Mouse (Mus musculus) liver, embryonic 12.5 days (tissue): ENCODE measurements around the gene Vrk1. TPM values are rescaled to one million over a fixed set of nuclear protein-coding genes. Genes with fewer than 3 reads are reported as not detected.

Experiments used
- ATAC-seq: fragments of 200-750 bp; cut with Nextera tagmentation; 2 replicates; pipeline ENCODE4 v1.8.0; 2017; ENCODE audit warnings: moderate number of reproducible peaks, mild to moderate bottlenecking, moderate library complexity
- H3K27ac ChIP-seq: fragments of 300-500 bp; sonication (generic); 2 replicates; pipeline ENCODE4 v1.5.1; 2016; ENCODE audit warnings: mild to moderate bottlenecking
- H3K27me3 ChIP-seq: fragments of 300-500 bp; sonication (generic); replicated peaks from 2 replicates; pipeline ENCODE4 v1.6.1; 2016; ENCODE audit warnings: mild to moderate bottlenecking, moderate library complexity
- H3K36me3 ChIP-seq: fragments of 300-500 bp; sonication (generic); 2 replicates; pipeline ENCODE4 v1.6.1; 2016; ENCODE audit warnings: mild to moderate bottlenecking, moderate library complexity
- H3K4me1 ChIP-seq: fragments of 300-500 bp; sonication (generic); 2 replicates; pipeline ENCODE4 v1.6.1; 2016
- H3K4me2 ChIP-seq: fragments of 300-500 bp; sonication (generic); 2 replicates; pipeline ENCODE4 v1.6.1; 2016; ENCODE audit warnings: mild to moderate bottlenecking, moderate library complexity
- H3K4me3 ChIP-seq: fragments of 300-500 bp; sonication (generic); 2 replicates; pipeline ENCODE4 v1.5.1; 2016; ENCODE audit warnings: mild to moderate bottlenecking, moderate library complexity
- H3K9ac ChIP-seq: fragments of 300-500 bp; sonication (generic); 2 replicates; pipeline ENCODE4 v1.6.1; 2016; ENCODE audit warnings: mild to moderate bottlenecking, moderate library complexity
- H3K9me3 ChIP-seq: fragments of 300-500 bp; sonication (generic); replicated peaks from 2 replicates; pipeline ENCODE4 v1.6.1; 2016; ENCODE audit warnings: mild to moderate bottlenecking, moderate library complexity
- WGBS: fragments of 180-500 bp; shearing (Covaris S2); methylation state at CpG from one replicate; pipeline ENCODE4 v1.1.7; 2016; ENCODE audit not compliant: insufficient replicate concordance; 5-methylcytosine and 5-hydroxymethylcytosine counted together
- polyA plus RNA-seq: library from polyadenylated mRNA; unstranded; fragments of >200 nt; fragmentation: Nextera tagmentation; extraction: Ambion mirVana; gene quantifications from 2 replicates; pipeline ENCODE4 v1.2.1, GENCODE M21; 2016

Vrk1 gene
- polyA plus RNA-seq, 1 experiment from 2014 or later, result 136 TPM

DNA sequence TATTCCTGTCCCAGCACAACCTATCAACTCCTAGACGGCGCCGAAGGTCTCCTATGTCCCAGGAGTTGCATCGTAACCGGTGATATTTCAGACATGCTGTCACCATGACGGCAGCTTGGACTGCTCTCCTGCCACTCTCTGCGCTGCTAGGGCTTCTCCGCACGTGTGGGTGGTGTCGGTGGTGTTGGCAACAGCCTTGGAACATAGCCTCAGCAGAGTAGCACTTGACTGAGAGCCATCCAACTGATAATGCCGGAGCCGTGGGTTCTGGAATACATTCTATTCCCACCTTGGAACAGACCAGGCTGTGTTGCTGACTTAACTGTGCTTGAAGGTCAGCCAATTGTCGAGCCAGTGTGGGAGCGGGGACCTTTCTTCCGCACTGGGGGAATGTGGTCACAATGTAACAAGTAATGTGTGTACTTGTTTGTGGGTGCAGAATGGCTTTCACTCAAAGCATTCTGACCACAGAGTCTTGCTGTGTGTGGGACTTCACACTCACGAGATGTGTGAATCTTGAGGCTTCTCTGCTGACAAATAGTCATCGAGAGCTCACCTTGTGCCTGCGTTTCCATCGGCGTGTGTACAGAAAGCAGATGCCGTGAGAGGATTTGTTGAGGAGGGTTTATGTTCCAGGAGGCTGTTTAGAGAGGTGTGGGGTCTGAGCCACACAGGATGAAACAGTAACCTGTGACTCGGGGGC is 1.5 kb upstream of the Vrk1 start:
- no peak overlapping the region for H3K4me3 ChIP-seq
- H3K4me2 ChIP-seq, result no peak overlapping the region
- H3K27ac ChIP-seq, result no peak overlapping the region
- ATAC-seq, result no peak
- peaks cover 12% of the 10 kb centered on the region for H3K36me3 ChIP-seq
- 85% methylated on average over 22 of the region's 22 CpGs for WGBS
- no peak overlapping the region for H3K9ac ChIP-seq
- H3K9me3 ChIP-seq, result no peaks in the 10 kb centered on the region
- peaks cover 64% of the 10 kb centered on the region for H3K4me1 ChIP-seq
- H3K27me3 ChIP-seq, result no peaks in the 10 kb centered on the region

DNA sequence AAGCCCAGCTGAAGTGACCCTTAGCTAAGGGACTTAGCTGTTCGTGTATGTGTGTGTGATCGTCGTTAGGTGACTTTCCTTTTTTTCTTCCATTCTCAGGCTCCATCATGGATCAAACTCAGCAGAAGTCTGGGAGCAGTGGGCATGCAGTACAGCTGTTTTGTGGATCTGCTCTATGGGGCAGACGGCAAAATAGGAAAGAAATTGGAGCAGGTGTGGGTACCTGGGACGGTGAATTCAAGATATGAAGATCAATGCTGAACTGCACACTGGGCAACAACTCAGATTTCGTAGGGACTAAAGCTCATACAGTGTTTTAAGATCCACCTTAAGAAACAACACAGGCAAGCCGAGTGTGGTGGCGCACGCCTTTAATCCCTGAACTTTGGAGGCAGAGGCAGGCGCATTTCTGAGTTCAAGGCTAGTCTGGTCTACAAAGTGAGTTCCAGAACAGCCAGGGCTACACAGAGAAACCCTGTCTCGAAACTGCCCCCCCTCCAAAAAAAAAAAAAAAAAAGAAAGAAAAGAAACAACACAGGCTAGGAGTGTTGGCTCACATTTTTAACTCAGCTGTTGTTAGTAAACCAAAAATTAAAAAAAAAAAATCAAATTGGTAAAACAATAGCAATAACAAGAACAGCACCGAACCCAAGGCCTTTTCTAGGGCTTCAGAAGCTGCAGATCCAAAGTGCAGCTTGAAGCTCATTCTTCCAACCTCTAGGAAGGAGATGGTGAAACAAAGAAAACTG is 732 bp upstream of the Vrk1 start:
- Histone ChIP-seq H3K4me3 (peak overlapping the region; percentile 92), H3K36me3 (peaks cover 20% of the 10 kb centered on the region), H3K4me2 (peak overlapping the region; percentile 67), H3K4me1 (peaks cover 67% of the 10 kb centered on the region), H3K9ac (peak overlapping the region; percentile 93; the same call in 1 of the 2 replicates), H3K27ac (no peak overlapping the region), H3K27me3 (no peaks in the 10 kb centered on the region), H3K9me3 (no peaks in the 10 kb centered on the region)
- 77% methylated on average over 12 of the region's 12 CpGs for whole genome bisulfite sequencing
- no peak for ATAC-seq

DNA sequence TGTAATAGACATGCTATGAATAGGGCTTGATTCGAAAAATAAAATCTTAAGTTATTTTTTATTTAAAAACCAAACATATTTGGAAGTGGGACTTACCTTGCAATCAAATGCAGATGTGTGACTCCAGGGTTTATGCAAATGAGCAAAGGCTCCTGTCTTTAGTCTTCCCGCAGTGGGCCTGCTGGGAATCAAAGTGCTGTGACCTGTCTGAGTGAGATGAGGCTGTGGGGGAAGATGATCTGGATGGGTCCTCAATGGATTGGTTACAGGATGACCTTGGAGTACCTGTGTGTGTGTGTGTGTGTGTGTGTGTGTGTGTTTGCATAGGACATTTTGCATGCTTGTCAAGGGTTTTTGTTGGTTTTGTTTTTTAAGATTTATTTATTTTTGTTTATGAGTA is 2.1 kb downstream of the Vrk1 start:
- WGBS, result 83% methylated on average over 2 of the region's 2 CpGs
- no peaks in the 10 kb centered on the region for H3K27me3 ChIP-seq
- H3K27ac ChIP-seq, result no peak overlapping the region
- no peak overlapping the region for H3K4me3 ChIP-seq
- ATAC-seq, result no peak
- H3K9me3 ChIP-seq, result no peaks in the 10 kb centered on the region
- peaks cover 54% of the 10 kb centered on the region for H3K4me1 ChIP-seq
- H3K36me3 ChIP-seq, result peaks cover 33% of the 10 kb centered on the region
- peak overlapping the region; percentile 67 for H3K4me2 ChIP-seq
- no peak overlapping the region for H3K9ac ChIP-seq

DNA sequence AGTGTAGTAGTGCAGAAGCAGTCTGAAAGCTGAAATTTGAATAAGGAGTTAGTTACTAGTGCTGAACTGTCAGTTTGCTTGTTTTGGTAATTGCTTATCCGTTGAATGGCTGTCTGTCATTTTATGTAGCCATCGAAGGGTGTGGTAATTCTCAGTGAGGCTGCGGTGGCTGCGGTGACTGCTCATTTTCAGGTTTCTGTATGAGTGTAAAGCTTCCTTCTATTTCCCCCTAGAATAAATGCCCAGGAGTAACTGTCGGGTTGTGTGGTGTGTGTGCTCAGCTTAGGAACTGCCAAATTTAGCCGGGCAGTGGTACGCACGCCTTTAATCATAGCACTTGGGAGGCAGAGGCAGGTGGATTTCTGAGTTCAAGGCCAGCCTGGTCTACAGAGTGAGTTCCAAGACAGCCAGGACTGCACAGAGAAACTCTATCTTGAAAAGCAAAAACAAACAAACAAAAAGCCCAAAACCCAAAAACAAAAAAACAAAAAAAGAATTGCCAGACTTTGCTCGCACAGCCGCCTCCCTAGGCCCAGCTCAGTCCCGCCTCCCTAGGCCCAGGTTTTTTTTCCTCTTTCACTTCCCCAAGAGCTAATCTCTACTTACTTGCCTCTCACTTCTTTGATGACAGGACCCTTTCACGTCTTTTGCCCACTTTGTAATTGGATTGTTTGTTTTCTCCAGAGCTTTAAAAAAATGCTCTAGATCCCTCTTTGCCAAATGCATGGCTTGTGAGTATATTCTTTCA is 6.4 kb downstream of the Vrk1 start:
- Histone ChIP-seq H3K4me2 (0 out of 2 replicates have a peak overlapping the region, but pooled peaks have one; percentile 9), H3K36me3 (peaks cover 62% of the 10 kb centered on the region), H3K9me3 (no peaks in the 10 kb centered on the region), H3K9ac (0 out of 2 replicates have a peak overlapping the region, but pooled peaks have one; percentile 6), H3K4me3 (no peak overlapping the region), H3K27me3 (no peaks in the 10 kb centered on the region), H3K4me1 (peaks cover 81% of the 10 kb centered on the region), H3K27ac (0 out of 2 replicates have a peak overlapping the region, but pooled peaks have one; percentile 33)
- no peak for ATAC-seq
- 66% methylated on average over 12 of the region's 12 CpGs for WGBS

DNA sequence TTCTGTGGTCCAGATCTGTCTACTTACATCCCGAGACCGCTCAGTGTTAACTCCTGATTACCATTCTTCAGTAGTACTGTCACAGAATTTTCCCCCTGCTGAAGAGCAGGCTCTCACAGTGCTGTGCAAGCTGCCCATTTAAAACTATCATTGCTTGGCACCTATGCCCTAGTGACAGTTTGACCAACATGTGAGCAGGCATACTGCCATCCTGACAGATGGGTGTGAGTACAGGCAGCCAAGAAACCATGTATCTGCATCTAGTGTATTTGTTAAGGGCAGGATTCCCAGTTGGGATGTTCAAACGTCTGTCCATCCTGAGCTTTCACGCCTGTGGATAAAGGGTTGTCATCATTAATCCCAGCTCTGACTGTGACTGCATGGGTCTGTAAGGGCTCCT is 10.0 kb downstream of the Vrk1 start:
- H3K9ac ChIP-seq, result no peak overlapping the region
- H3K36me3 ChIP-seq, result peaks cover 59% of the 10 kb centered on the region
- H3K4me2 ChIP-seq, result no peak overlapping the region
- no peaks in the 10 kb centered on the region for H3K9me3 ChIP-seq
- no peaks in the 10 kb centered on the region for H3K27me3 ChIP-seq
- H3K27ac ChIP-seq, result no peak overlapping the region
- ATAC-seq, result no peak
- WGBS, result 87% methylated on average over 4 of the region's 4 CpGs
- peaks cover 89% of the 10 kb centered on the region for H3K4me1 ChIP-seq
- H3K4me3 ChIP-seq, result no peak overlapping the region

DNA sequence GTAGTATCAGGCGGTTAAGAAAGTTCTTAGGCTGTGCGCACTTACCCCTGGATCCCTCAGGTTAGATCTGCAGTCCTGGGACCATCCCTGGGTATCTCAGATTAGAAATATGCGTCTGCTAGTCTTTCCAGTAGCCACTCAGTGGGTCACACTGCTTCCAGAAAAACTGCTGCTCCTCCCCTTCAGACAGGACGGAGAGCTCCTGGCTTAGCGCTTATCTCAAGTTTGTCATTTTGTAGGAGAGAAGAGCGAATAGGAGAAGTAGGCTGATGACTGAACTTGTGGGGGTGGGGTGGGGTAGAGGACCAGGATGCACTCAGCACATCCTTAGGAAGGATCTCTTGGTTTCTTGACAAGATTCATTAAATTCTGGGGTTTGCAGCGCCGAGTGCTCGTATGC is 13.6 kb downstream of the Vrk1 start:
- peak; percentile 8; the same call in 1 of the 2 replicates for ATAC-seq
- H3K27me3 ChIP-seq, result no peaks in the 10 kb centered on the region
- H3K4me3 ChIP-seq, result no peak overlapping the region
- 0 out of 2 replicates have a peak overlapping the region, but pooled peaks have one; percentile 3 for H3K4me2 ChIP-seq
- H3K9me3 ChIP-seq, result no peaks in the 10 kb centered on the region
- no peak overlapping the region; the same call in 1 of the 2 replicates for H3K9ac ChIP-seq
- H3K4me1 ChIP-seq, result peaks cover 94% of the 10 kb centered on the region
- H3K36me3 ChIP-seq, result peaks cover 58% of the 10 kb centered on the region
- peak overlapping the region; percentile 86 for H3K27ac ChIP-seq
- WGBS, result 50% methylated on average over 9 of the region's 9 CpGs

DNA sequence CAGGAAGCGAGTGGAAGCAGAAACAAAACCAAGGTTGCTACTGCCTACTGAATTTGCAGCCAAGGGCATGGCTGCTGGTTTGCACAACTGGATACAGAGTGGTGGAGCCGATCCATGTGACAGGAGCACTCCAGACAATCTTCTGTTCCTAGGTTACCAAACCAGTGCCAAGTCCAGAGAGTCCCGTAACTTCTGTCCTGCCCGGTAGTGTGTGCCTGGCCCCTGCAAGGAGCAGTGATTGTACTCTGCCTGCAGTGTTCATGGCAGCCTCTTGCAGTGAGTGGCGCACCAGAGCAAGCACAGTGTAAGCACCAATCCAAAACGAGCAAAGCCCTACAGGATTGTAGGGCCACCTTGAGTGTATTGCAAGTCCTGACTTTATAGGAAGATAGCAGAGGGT is 15.4 kb downstream of the Vrk1 start:
- 59% methylated on average over 6 of the region's 6 CpGs for WGBS
- peaks cover 49% of the 10 kb centered on the region for H3K36me3 ChIP-seq
- H3K27me3 ChIP-seq, result no peaks in the 10 kb centered on the region
- H3K4me2 ChIP-seq, result peak overlapping the region; percentile 69
- peaks cover 96% of the 10 kb centered on the region for H3K4me1 ChIP-seq
- H3K9ac ChIP-seq, result peak overlapping the region; percentile 61
- H3K27ac ChIP-seq, result peak overlapping the region; percentile 86
- no peaks in the 10 kb centered on the region for H3K9me3 ChIP-seq
- peak overlapping the region; percentile 42 for H3K4me3 ChIP-seq
- peak; percentile 76 for ATAC-seq

DNA sequence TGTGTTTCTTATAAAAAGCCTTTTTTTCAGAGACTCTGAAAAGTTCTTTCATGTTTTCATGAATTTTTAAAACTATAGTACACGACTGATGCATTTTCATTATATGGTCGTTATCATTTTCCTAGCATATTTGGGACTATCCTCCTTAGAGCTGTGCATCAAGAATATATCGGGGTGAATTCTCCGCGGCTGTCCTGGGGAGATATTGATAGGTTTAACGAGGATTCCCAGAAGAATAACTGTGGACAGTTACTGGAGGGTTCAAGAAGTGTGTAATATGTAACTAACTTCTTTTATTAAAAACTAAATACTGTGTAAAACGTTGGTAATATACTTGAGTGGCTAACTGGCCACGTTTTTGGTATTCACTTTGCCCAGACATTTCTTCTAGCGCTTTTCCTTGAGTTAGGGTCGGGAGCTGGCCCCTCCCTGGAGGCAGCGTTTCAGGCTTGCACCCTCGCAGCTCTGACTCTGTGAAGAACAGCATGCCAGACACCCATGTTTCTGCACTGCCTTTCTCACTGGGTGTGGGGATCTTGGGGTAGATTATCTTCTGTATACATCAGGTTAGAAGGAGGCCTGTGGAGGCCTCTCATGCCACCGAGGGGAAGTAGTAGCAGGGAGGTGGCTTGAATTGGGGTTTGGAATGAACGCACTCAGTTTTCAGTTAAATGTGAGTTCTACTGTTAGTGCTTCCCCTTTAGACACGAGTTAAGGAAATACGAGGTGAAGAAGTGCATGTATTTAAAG is 16.5 kb downstream of the Vrk1 start:
- Histone ChIP-seq H3K9me3 (no peaks in the 10 kb centered on the region), H3K4me2 (peak overlapping the region; percentile 69), H3K27ac (peak overlapping the region; percentile 97), H3K27me3 (no peaks in the 10 kb centered on the region), H3K4me3 (peak overlapping the region; percentile 42), H3K9ac (peak overlapping the region; percentile 71), H3K36me3 (peaks cover 43% of the 10 kb centered on the region), H3K4me1 (peaks cover 95% of the 10 kb centered on the region)
- WGBS, result 20% methylated on average over 16 of the region's 16 CpGs
- ATAC-seq, result peak; percentile 92

DNA sequence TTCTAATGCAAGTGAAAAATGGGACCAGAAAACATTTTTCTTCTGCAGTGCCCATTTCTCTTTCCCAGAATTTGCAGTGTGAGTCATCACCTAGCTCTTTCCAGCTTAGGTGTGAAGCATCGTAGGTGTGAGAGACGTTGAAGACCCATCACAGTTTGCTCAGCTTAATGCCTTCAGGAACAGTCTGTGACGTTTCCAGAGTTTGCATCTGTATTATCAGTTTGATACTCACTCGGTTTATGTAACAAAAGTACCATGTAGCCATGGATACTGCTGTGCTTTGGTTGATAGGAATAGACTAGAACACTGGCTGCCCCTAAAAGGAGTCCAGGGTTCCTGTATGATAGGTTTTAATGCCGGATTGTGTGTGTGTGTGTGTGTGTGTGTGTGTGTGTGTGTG is 17.3 kb downstream of the Vrk1 start:
- Histone ChIP-seq H3K4me3 (peak overlapping the region; percentile 42), H3K27ac (peak overlapping the region; percentile 97), H3K4me2 (peak overlapping the region; percentile 69), H3K9ac (peak overlapping the region; percentile 71), H3K4me1 (peaks cover 95% of the 10 kb centered on the region), H3K9me3 (no peaks in the 10 kb centered on the region), H3K27me3 (no peaks in the 10 kb centered on the region), H3K36me3 (peaks cover 36% of the 10 kb centered on the region)
- no peak for ATAC-seq
- 35% methylated on average over 5 of the region's 5 CpGs for WGBS

DNA sequence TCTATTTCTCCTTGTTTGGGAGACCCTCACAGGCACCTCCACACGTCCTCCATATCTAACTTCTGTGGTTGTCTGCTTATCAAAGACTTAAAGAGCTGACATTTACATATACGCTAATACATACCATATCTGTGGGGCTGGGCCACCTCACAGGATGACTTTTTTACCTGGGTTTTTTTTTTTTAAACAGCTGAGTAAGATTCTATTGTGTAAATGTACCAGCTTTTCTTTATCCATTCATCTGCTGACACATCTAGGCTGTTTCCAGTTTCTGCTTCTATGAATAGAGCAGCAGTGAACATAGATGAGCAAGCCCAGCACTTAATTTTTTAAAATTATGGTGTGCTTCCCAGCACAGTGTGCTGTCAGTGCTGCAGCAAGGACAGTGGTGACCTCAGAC is 19.6 kb downstream of the Vrk1 start:
- H3K4me3 ChIP-seq, result 0 out of 2 replicates have a peak overlapping the region, but pooled peaks have one; percentile 1
- ATAC-seq, result no peak
- H3K9ac ChIP-seq, result peak overlapping the region; percentile 60
- H3K27me3 ChIP-seq, result no peaks in the 10 kb centered on the region
- WGBS, result 22% methylated on average over 2 of the region's 2 CpGs
- no peaks in the 10 kb centered on the region for H3K9me3 ChIP-seq
- peaks cover 93% of the 10 kb centered on the region for H3K4me1 ChIP-seq
- H3K4me2 ChIP-seq, result peak overlapping the region; percentile 69
- H3K27ac ChIP-seq, result peak overlapping the region; percentile 97
- H3K36me3 ChIP-seq, result peaks cover 32% of the 10 kb centered on the region

DNA sequence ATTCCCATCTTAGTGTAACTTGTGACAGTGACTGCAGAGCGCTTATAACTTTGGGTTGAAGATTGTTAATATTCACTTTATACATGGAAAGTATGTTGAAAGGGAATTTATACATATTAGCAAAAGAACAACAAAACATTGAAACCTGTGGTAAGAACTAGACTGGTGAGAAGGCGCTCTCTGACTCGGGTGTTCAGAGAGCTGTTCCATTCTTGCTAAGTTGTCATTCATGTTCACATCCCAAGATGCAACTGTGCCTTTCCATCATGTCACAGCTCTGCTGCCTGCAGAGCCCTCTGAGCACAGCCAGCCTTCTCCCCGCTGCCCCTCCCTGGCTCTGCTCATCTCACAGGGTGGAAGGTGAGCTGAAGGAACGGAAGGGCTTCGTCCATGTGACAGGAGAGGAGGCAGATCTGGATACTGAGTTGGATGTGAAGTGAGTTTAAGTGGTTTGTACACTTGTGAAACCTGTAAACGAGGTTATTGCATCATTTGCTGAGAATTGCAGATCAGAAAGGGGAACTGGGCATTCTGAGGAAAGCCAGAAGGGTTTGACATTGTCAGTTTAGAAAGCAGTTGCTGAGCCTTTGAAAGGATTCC is 20.2 kb downstream of the Vrk1 start:
- no peak for ATAC-seq
- 46% methylated on average over 7 of the region's 7 CpGs for WGBS
- Histone ChIP-seq H3K27ac (peak overlapping the region; percentile 97), H3K27me3 (no peaks in the 10 kb centered on the region), H3K9ac (peak overlapping the region; percentile 60; the same call in 1 of the 2 replicates), H3K4me2 (peak overlapping the region; percentile 69), H3K4me3 (no peak overlapping the region), H3K9me3 (no peaks in the 10 kb centered on the region), H3K4me1 (peaks cover 93% of the 10 kb centered on the region), H3K36me3 (peaks cover 38% of the 10 kb centered on the region)
